Mouse (Mus musculus) neural tube, postnatal 0 days (tissue): ENCODE data around the gene Strbp. TPM values are rescaled to one million over a fixed set of nuclear protein-coding genes. Genes with fewer than 3 reads are reported as not detected.

Experiments used
- microRNA-seq: library from miRNA; unstranded; fragments of <30 nt; microRNA quantifications from one replicate; pipeline ENCODE4, GENCODE M21; 2016
- polyA plus RNA-seq: library from polyadenylated mRNA; unstranded; fragments of >200 nt; fragmentation: Nextera tagmentation; extraction: Ambion mirVana; gene quantifications from 2 replicates; pipeline ENCODE4 v1.2.1, GENCODE M21; 2015

Strbp gene
- polyA plus RNA-seq = 91.3 and 94.3 TPM in 2 replicates

DNA sequence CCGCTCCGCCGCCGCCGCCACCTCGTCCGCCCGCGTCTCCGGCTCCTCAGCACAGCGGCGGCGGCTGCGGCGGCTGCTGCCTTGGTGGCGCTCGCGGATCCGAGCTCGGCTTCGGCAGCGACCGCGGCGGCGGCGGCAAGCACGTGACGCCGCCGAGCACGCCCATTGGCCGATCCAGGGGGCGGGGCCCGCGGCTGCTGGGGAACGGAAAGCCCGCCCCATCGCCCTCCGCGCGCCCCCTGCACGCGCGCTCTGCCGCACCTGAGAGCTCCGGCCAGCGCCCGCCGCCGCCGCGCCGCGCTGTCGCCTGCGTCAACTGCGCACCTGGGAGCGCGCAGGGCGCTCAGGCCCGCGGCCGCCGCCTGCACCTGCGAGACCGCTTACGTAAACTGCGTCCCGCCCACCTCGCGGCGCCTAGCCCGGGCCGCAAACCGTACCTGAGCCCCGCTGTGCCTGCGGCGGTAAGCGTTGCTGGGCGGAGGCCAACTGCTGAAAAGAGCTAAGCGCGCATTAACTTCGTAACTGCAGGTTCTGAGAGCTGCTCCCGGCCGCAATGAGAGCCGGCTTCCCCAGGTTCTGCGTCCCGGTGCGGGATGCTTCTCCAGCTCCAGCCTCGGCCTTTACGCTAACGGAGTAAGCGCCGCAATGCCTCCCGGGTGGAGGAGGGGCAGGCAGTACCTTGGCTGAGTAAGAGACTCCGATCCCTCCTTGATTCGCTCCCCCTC is at the start of gene Strbp:
Strbp (minus strand) TSS at position 630 of the 725 bp plus-strand sequence.

DNA sequence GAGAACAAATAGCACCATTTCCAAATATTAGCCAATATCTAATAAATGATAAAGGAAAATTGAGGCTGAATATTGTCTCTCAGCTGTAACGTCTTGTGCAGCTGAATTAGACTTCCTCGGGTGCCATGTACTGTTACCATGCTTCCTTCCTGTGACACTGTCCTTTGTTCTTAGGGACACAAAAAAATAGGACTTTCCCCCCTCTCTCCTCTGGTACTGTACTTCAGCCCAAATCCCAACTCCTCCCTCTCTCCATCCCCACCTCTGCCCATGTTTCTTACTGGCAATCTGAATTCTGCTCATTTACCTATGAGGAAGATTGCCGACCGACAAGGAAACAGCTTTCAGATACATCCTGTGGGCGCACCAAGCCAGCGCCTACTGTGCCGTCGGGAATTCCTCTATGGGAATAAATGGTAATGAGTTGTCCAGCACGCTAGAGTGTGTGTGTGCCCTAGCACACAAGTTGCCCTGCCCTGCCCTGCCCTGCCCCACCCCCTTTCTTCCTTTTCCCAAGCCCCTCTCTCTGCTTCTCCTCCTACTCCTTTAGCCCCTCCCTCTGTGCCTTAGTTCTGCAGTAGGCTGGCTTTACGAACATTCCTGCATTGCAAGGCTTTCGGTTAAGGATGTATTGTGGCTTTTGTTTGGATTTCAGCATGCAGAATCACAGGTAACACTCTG is 187.5 kb downstream of the Strbp start, which contains the start of gene Gpr21:
Gpr21 (plus strand) TSS at position 303 of the 681 bp plus-strand sequence.

DNA sequence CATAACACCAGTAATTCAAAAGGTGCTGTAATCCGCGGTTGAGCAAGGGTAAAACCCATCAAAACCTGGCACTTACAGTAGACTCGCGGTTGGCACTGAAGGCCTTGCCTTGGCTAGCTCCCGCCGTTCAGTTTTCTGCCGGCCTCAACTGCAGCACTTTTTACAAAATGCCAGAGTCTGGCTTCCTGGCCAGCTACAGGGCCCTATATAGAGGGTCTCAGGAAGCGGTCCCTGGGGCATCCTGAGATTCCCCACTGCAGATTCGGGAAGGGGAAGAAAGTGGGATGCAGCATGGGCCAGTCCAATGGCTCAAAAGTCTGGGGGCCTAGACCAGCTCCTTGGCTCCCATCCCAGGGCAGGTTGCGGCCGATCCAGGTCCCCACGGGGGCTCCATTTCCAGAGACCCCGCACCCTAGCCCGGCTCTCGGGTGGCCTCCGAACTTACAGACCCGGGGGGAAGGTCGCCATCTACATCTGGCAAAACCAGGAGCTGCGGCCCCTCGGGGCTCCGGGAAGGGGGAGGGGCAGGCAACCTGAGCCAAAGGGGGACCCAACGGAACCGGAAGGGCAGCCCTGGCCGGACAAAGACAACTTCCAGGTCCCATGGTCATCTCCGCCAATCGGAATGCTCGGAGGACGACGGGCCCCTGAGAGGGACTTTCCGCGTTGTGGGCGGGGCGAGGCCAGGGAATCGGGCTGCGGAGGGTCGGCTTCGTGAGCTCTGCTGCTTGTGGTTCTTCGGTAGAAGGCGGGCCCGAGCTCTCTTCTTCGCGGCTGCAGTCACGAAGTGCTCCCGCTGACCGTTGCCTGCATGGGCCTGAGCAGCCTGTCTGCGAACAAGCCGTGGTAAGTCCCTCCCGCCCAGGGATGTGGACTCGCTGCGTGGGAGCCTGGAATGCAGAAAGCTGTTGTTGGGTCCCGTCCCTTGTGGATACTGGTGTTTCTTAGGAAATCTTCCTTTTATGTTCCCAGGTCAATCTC is 260.8 kb downstream of the Strbp start, which contains the start of the genes Zbtb26, Zbtb6 and Rabgap1:
Zbtb26 (minus strand) TSS at position 525 of the 981 bp plus-strand sequence.
Zbtb6 (minus strand) TSS at position 561 of the 981 bp plus-strand sequence.
Rabgap1 (plus strand) TSS at position 669 of the 981 bp plus-strand sequence.

Small RNA genes within 50 kb of the gene (microRNA-seq; reads per million reads assigned to microRNA genes)
- not detected for gene Mir5128

Other genes starting within 250 kb of the Strbp start
- gene Gpr21, start 187.5 kb downstream of the Strbp start, polyA plus RNA-seq = 7.1 and 9.4 TPM in 2 replicates
- 1.8 and 2.3 TPM in 2 replicates for gene Crb2, start 72.4 kb upstream of the Strbp start, polyA plus RNA-seq